Mouse (Mus musculus): ENCODE measurements around the gene Fry. TPM values are rescaled to one million over a fixed set of nuclear protein-coding genes. Genes with fewer than 3 reads are reported as not detected.

Fry gene
- polyA plus RNA-seq, 1 experiment from 2014 or later, result 42.2 TPM

DNA sequence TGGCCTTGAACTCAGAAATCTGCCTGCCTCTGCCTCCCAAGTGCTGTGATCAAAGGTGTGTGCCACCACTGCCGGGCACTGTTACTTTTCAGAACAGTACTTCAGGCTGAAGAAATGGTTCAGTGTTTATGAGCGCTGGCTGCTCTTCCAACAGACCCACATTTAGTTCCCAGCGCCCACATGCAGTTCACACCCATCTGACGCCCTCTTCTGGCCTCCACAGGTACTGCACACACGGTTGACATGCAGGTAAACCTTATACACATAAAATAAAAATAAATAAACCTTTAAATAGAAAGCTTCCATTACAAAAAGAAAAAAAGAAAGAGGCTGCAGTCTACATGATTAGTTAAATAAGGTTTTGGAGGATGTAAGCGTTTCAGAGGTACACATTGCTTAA is 88.3 kb downstream of the Fry start:
- Histone ChIP-seq H3K27me3 (ENCODE audit: control insufficient read depth, insufficient read depth, low read length) (no peaks in the 10 kb centered on the region), H3K4me2 (ENCODE audit: low read length) (no peak overlapping the region), H3K36me3 (ENCODE audit: control insufficient read depth, insufficient read depth, low read length) (no peaks in the 10 kb centered on the region), H3K4me3 (ENCODE audit: control insufficient read depth in 1 of 2, insufficient read depth in 1 of 2, low read depth in 1 of 2, low read length in 2 of 2) (no peak overlapping the region), H3K9ac (ENCODE audit: low read length) (no peak overlapping the region), H3K27ac (replicated peaks in 1 of 2; ENCODE audit: control insufficient read depth in 1 of 2, insufficient read depth in 1 of 2, low read depth in 2 of 2, low read length in 2 of 2) (no peak overlapping the region), H3K9me3 (ENCODE audit: control insufficient read depth, low read length) (0 out of 2 replicates have a peak, but pooled peaks cover 2% of the 10 kb centered on the region), H3K4me1 (ENCODE audit: control insufficient read depth in 2 of 2, insufficient read depth in 2 of 2, low read length in 2 of 2) (no peaks in the 10 kb centered on the region; a peak in 1 of 4 replicates)
- ATAC-seq (ENCODE audit: insufficient number of reproducible peaks, insufficient read depth, low FRiP score, low read depth), result no peak
- WGBS, result 86% methylated on average over 6 of the region's 6 CpGs

GRCm38 (mm10) chr5:150207596-150207995 is 89.2 kb downstream of the Fry start:
- Histone ChIP-seq H3K9ac (ENCODE audit: low read length) (no peak overlapping the region), H3K4me1 (ENCODE audit: control insufficient read depth in 2 of 2, insufficient read depth in 2 of 2, low read length in 2 of 2) (no peaks in the 10 kb centered on the region; a peak in 1 of 4 replicates), H3K36me3 (ENCODE audit: control insufficient read depth, insufficient read depth, low read length) (no peaks in the 10 kb centered on the region), H3K9me3 (ENCODE audit: control insufficient read depth, low read length) (0 out of 2 replicates have a peak, but pooled peaks cover 2% of the 10 kb centered on the region), H3K27ac (replicated peaks in 1 of 2; ENCODE audit: control insufficient read depth in 1 of 2, insufficient read depth in 1 of 2, low read depth in 2 of 2, low read length in 2 of 2) (no peak overlapping the region), H3K4me3 (ENCODE audit: control insufficient read depth in 1 of 2, insufficient read depth in 1 of 2, low read depth in 1 of 2, low read length in 2 of 2) (no peak overlapping the region; a peak in 1 of 4 replicates), H3K4me2 (ENCODE audit: low read length) (peak overlapping the region; percentile 55), H3K27me3 (ENCODE audit: control insufficient read depth, insufficient read depth, low read length) (no peaks in the 10 kb centered on the region)
- WGBS, result 28% methylated on average over 18 of the region's 18 CpGs
- no peak for ATAC-seq (ENCODE audit: insufficient number of reproducible peaks, insufficient read depth, low FRiP score, low read depth)

GRCm38 (mm10) chr5:150208009-150208408 is 89.6 kb downstream of the Fry start:
- Histone ChIP-seq H3K9ac (ENCODE audit: low read length) (no peak overlapping the region), H3K9me3 (ENCODE audit: control insufficient read depth, low read length) (0 out of 2 replicates have a peak, but pooled peaks cover 2% of the 10 kb centered on the region), H3K4me2 (ENCODE audit: low read length) (peak overlapping the region; percentile 55), H3K27me3 (ENCODE audit: control insufficient read depth, insufficient read depth, low read length) (no peaks in the 10 kb centered on the region), H3K4me1 (ENCODE audit: control insufficient read depth in 2 of 2, insufficient read depth in 2 of 2, low read length in 2 of 2) (no peaks in the 10 kb centered on the region; a peak in 1 of 4 replicates), H3K36me3 (ENCODE audit: control insufficient read depth, insufficient read depth, low read length) (no peaks in the 10 kb centered on the region), H3K4me3 (ENCODE audit: control insufficient read depth in 1 of 2, insufficient read depth in 1 of 2, low read depth in 1 of 2, low read length in 2 of 2) (no peak overlapping the region; a peak in 1 of 4 replicates), H3K27ac (replicated peaks in 1 of 2; ENCODE audit: control insufficient read depth in 1 of 2, insufficient read depth in 1 of 2, low read depth in 2 of 2, low read length in 2 of 2) (no peak overlapping the region)
- 63% methylated on average over 7 of the region's 7 CpGs for WGBS
- ATAC-seq (ENCODE audit: insufficient number of reproducible peaks, insufficient read depth, low FRiP score, low read depth), result no peak

GRCm38 (mm10) chr5:150214081-150214480 is 95.6 kb downstream of the Fry start:
- Histone ChIP-seq H3K9ac (ENCODE audit: low read length) (no peak overlapping the region), H3K27ac (replicated peaks in 1 of 2; ENCODE audit: control insufficient read depth in 1 of 2, insufficient read depth in 1 of 2, low read depth in 2 of 2, low read length in 2 of 2) (no peak overlapping the region), H3K9me3 (ENCODE audit: control insufficient read depth, low read length) (no peaks in the 10 kb centered on the region), H3K4me1 (ENCODE audit: control insufficient read depth in 2 of 2, insufficient read depth in 2 of 2, low read length in 2 of 2) (no peaks in the 10 kb centered on the region), H3K4me3 (ENCODE audit: control insufficient read depth in 1 of 2, insufficient read depth in 1 of 2, low read depth in 1 of 2, low read length in 2 of 2) (no peak overlapping the region), H3K27me3 (ENCODE audit: control insufficient read depth, insufficient read depth, low read length) (no peaks in the 10 kb centered on the region), H3K36me3 (ENCODE audit: control insufficient read depth, insufficient read depth, low read length) (no peaks in the 10 kb centered on the region), H3K4me2 (ENCODE audit: low read length) (no peak overlapping the region)
- no peak for ATAC-seq (ENCODE audit: insufficient number of reproducible peaks, insufficient read depth, low FRiP score, low read depth)
- WGBS, result 86% methylated on average over 6 of the region's 6 CpGs

DNA sequence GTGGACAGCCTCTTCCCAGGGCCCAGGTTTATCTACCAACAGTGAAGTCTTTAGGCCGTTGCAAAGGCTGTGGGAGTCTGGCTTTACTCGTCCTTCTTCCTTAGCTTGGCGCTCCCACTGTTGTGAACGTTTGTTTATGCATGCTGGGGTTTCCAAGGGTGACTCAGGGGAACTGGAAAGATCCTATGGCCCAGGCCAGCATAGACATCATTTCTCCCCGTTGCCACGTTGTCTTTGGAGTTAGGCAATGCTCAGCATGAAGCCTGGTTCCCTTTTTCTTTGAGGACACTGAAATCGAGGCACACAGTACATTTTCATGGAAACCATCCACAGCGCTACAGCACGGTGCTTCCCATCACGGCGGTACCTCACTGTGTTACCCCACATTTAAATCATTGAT is 97.6 kb downstream of the Fry start:
- Histone ChIP-seq H3K4me1 (ENCODE audit: control insufficient read depth in 2 of 2, insufficient read depth in 2 of 2, low read length in 2 of 2) (peaks cover 0 to 5% of the 10 kb centered on the region in 2 experiments; a peak in 2 of 4 replicates), H3K4me2 (ENCODE audit: low read length) (no peak overlapping the region), H3K27me3 (ENCODE audit: control insufficient read depth, insufficient read depth, low read length) (no peaks in the 10 kb centered on the region), H3K4me3 (ENCODE audit: control insufficient read depth in 1 of 2, insufficient read depth in 1 of 2, low read depth in 1 of 2, low read length in 2 of 2) (no peak overlapping the region), H3K9ac (ENCODE audit: low read length) (no peak overlapping the region), H3K9me3 (ENCODE audit: control insufficient read depth, low read length) (no peaks in the 10 kb centered on the region), H3K27ac (replicated peaks in 1 of 2; ENCODE audit: control insufficient read depth in 1 of 2, insufficient read depth in 1 of 2, low read depth in 2 of 2, low read length in 2 of 2) (no peak overlapping the region), H3K36me3 (ENCODE audit: control insufficient read depth, insufficient read depth, low read length) (no peaks in the 10 kb centered on the region)
- ATAC-seq (ENCODE audit: insufficient number of reproducible peaks, insufficient read depth, low FRiP score, low read depth), result no peak
- 61% methylated on average over 11 of the region's 11 CpGs for WGBS

GRCm38 (mm10) chr5:150219457-150219856 is 101.0 kb downstream of the Fry start:
- Histone ChIP-seq H3K4me1 (ENCODE audit: control insufficient read depth in 2 of 2, insufficient read depth in 2 of 2, low read length in 2 of 2) (peaks cover 4 to 13% of the 10 kb centered on the region in 2 experiments), H3K9ac (ENCODE audit: low read length) (no peak overlapping the region), H3K4me3 (ENCODE audit: control insufficient read depth in 1 of 2, insufficient read depth in 1 of 2, low read depth in 1 of 2, low read length in 2 of 2) (no peak overlapping the region), H3K4me2 (ENCODE audit: low read length) (no peak overlapping the region), H3K27ac (replicated peaks in 1 of 2; ENCODE audit: control insufficient read depth in 1 of 2, insufficient read depth in 1 of 2, low read depth in 2 of 2, low read length in 2 of 2) (no peak overlapping the region), H3K27me3 (ENCODE audit: control insufficient read depth, insufficient read depth, low read length) (no peaks in the 10 kb centered on the region), H3K36me3 (ENCODE audit: control insufficient read depth, insufficient read depth, low read length) (no peaks in the 10 kb centered on the region), H3K9me3 (ENCODE audit: control insufficient read depth, low read length) (no peaks in the 10 kb centered on the region)
- ATAC-seq (ENCODE audit: insufficient number of reproducible peaks, insufficient read depth, low FRiP score, low read depth), result no peak
- 85% methylated on average over 8 of the region's 8 CpGs for WGBS

GRCm38 (mm10) chr5:150220333-150220732 is 101.9 kb downstream of the Fry start:
- Histone ChIP-seq H3K9ac (ENCODE audit: low read length) (no peak overlapping the region), H3K27ac (replicated peaks in 1 of 2; ENCODE audit: control insufficient read depth in 1 of 2, insufficient read depth in 1 of 2, low read depth in 2 of 2, low read length in 2 of 2) (no peak overlapping the region), H3K4me1 (ENCODE audit: control insufficient read depth in 2 of 2, insufficient read depth in 2 of 2, low read length in 2 of 2) (peaks cover 4 to 13% of the 10 kb centered on the region in 2 experiments), H3K9me3 (ENCODE audit: control insufficient read depth, low read length) (no peaks in the 10 kb centered on the region), H3K4me2 (ENCODE audit: low read length) (no peak overlapping the region), H3K4me3 (ENCODE audit: control insufficient read depth in 1 of 2, insufficient read depth in 1 of 2, low read depth in 1 of 2, low read length in 2 of 2) (no peak overlapping the region), H3K36me3 (ENCODE audit: control insufficient read depth, insufficient read depth, low read length) (no peaks in the 10 kb centered on the region), H3K27me3 (ENCODE audit: control insufficient read depth, insufficient read depth, low read length) (no peaks in the 10 kb centered on the region)
- ATAC-seq (ENCODE audit: insufficient number of reproducible peaks, insufficient read depth, low FRiP score, low read depth), result no peak
- WGBS, result 38% methylated on average over 7 of the region's 7 CpGs

DNA sequence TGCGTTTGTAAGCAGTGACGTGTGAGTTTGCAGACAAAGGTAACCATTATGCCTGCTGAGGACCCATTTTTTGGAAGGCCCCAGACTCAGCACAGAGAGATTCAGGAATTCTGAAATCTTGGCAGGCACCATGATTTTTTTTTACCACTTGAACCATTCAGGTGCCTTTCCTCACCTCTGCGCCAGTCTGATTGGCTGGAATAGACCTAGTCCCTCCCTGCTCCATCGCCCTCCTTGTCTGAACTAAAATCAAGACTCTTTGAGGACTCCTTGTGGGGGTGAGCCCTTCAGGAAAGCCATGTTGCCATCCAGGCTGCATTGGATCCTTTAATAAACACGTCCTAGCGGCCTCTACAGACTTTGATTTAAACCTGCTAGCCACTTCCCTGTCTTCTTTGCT is 103.4 kb downstream of the Fry start:
- no peak overlapping the region for H3K27ac ChIP-seq (replicated peaks in 1 of 2; ENCODE audit: control insufficient read depth in 1 of 2, insufficient read depth in 1 of 2, low read depth in 2 of 2, low read length in 2 of 2)
- H3K4me2 ChIP-seq (ENCODE audit: low read length), result no peak overlapping the region
- no peaks in the 10 kb centered on the region for H3K9me3 ChIP-seq (ENCODE audit: control insufficient read depth, low read length)
- no peaks in the 10 kb centered on the region for H3K27me3 ChIP-seq (ENCODE audit: control insufficient read depth, insufficient read depth, low read length)
- H3K4me3 ChIP-seq (ENCODE audit: control insufficient read depth in 1 of 2, insufficient read depth in 1 of 2, low read depth in 1 of 2, low read length in 2 of 2), result no peak overlapping the region
- no peaks in the 10 kb centered on the region for H3K36me3 ChIP-seq (ENCODE audit: control insufficient read depth, insufficient read depth, low read length)
- ATAC-seq (ENCODE audit: insufficient number of reproducible peaks, insufficient read depth, low FRiP score, low read depth), result no peak
- peaks cover 4 to 13% of the 10 kb centered on the region in 2 experiments for H3K4me1 ChIP-seq (ENCODE audit: control insufficient read depth in 2 of 2, insufficient read depth in 2 of 2, low read length in 2 of 2)
- WGBS, result 70% methylated on average over 6 of the region's 6 CpGs
- no peak overlapping the region for H3K9ac ChIP-seq (ENCODE audit: low read length)
